Mouse (Mus musculus): ENCODE data around the gene Drg2. TPM values are rescaled to one million over a fixed set of nuclear protein-coding genes. Genes with fewer than 3 reads are reported as not detected.

Gene Drg2
- polyA plus RNA-seq, 1 experiment from 2014 or later: 117 TPM

- Histone ChIP-seq H3K9ac (replicated peaks) (no peak overlapping the region), H3K4me2 (no peak overlapping the region), H3K9me3 (no peaks in the 10 kb centered on the region), H3K36me3 (peaks cover 53% of the 10 kb centered on the region), H3K4me3 (replicated peaks) (no peak overlapping the region), H3K27me3 (no peaks in the 10 kb centered on the region), H3K27ac (no peak overlapping the region), H3K4me1 (replicated peaks) (0 out of 2 replicates have a peak, but pooled peaks cover 3% of the 10 kb centered on the region)
- WGBS: 82% methylated on average over 9 of the region's 9 CpGs
- ATAC-seq (ENCODE audit: insufficient number of reproducible peaks, insufficient read depth, low FRiP score, low TSS enrichment, low read depth): no peak
These were observed 16.4 kb downstream of the Drg2 start for GRCm38 (mm10) chr11:60470743-60471142.

- peaks cover 10% of the 10 kb centered on the region for H3K27me3 ChIP-seq
- no peak overlapping the region for H3K4me3 ChIP-seq (replicated peaks)
- ATAC-seq (ENCODE audit: insufficient number of reproducible peaks, insufficient read depth, low FRiP score, low TSS enrichment, low read depth): no peak
- no peak overlapping the region for H3K4me2 ChIP-seq
- H3K9ac ChIP-seq (replicated peaks): no peak overlapping the region
- no peaks in the 10 kb centered on the region for H3K9me3 ChIP-seq
- peaks cover 16% of the 10 kb centered on the region for H3K36me3 ChIP-seq
- 74% methylated on average over 4 of the region's 5 CpGs for WGBS
- no peak overlapping the region for H3K27ac ChIP-seq
- H3K4me1 ChIP-seq (replicated peaks): peaks cover 6% of the 10 kb centered on the region; the same call in 1 of the 2 replicates
These were observed 20.1 kb downstream of the Drg2 start for GRCm38 (mm10) chr11:60474534-60474933.

- H3K4me2 ChIP-seq: no peak overlapping the region
- H3K27me3 ChIP-seq: peaks cover 10% of the 10 kb centered on the region
- H3K9me3 ChIP-seq: no peaks in the 10 kb centered on the region
- H3K9ac ChIP-seq (replicated peaks): no peak overlapping the region
- no peak overlapping the region for H3K27ac ChIP-seq
- H3K4me1 ChIP-seq (replicated peaks): peaks cover 6% of the 10 kb centered on the region; the same call in 1 of the 2 replicates
- no peak overlapping the region for H3K4me3 ChIP-seq (replicated peaks)
- peaks cover 4% of the 10 kb centered on the region for H3K36me3 ChIP-seq
- WGBS: 82% methylated on average over 5 of the region's 5 CpGs
- ATAC-seq (ENCODE audit: insufficient number of reproducible peaks, insufficient read depth, low FRiP score, low TSS enrichment, low read depth): no peak
These were observed 21.4 kb downstream of the Drg2 start for GRCm38 (mm10) chr11:60475668-60476362.

- no peak overlapping the region for H3K9ac ChIP-seq (replicated peaks)
- ATAC-seq (ENCODE audit: insufficient number of reproducible peaks, insufficient read depth, low FRiP score, low TSS enrichment, low read depth): no peak
- no peak overlapping the region; the same call in 1 of the 2 replicates for H3K4me3 ChIP-seq (replicated peaks)
- H3K4me2 ChIP-seq: peak overlapping the region; percentile 31
- 29% methylated on average over 17 of the region's 17 CpGs for WGBS
- peaks cover 6% of the 10 kb centered on the region; the same call in 1 of the 2 replicates for H3K4me1 ChIP-seq (replicated peaks)
- H3K9me3 ChIP-seq: no peaks in the 10 kb centered on the region
- peaks cover 10% of the 10 kb centered on the region for H3K27me3 ChIP-seq
- H3K27ac ChIP-seq: no peak overlapping the region
- H3K36me3 ChIP-seq: no peaks in the 10 kb centered on the region
These were observed 23.7 kb downstream of the Drg2 start for GRCm38 (mm10) chr11:60478121-60478520.

- Histone ChIP-seq H3K4me2 (no peak overlapping the region), H3K9ac (replicated peaks) (no peak overlapping the region), H3K27ac (no peak overlapping the region), H3K4me1 (replicated peaks) (no peaks in the 10 kb centered on the region), H3K36me3 (no peaks in the 10 kb centered on the region), H3K9me3 (no peaks in the 10 kb centered on the region), H3K27me3 (no peaks in the 10 kb centered on the region), H3K4me3 (replicated peaks) (no peak overlapping the region)
- WGBS: 62% methylated on average over 3 of the region's 3 CpGs
- no peak for ATAC-seq (ENCODE audit: insufficient number of reproducible peaks, insufficient read depth, low FRiP score, low TSS enrichment, low read depth)
These were observed 31.9 kb downstream of the Drg2 start for GRCm38 (mm10) chr11:60486267-60486666.

- no peak overlapping the region for H3K4me3 ChIP-seq (replicated peaks)
- H3K9ac ChIP-seq (replicated peaks): no peak overlapping the region
- ATAC-seq (ENCODE audit: insufficient number of reproducible peaks, insufficient read depth, low FRiP score, low TSS enrichment, low read depth): no peak
- no peak overlapping the region for H3K4me2 ChIP-seq
- no peaks in the 10 kb centered on the region for H3K36me3 ChIP-seq
- H3K4me1 ChIP-seq (replicated peaks): no peaks in the 10 kb centered on the region
- no peak overlapping the region for H3K27ac ChIP-seq
- WGBS: 83% methylated on average over 5 of the region's 5 CpGs
- H3K9me3 ChIP-seq: no peaks in the 10 kb centered on the region
- H3K27me3 ChIP-seq: peaks cover 23% of the 10 kb centered on the region
These were observed 38.3 kb downstream of the Drg2 start for GRCm38 (mm10) chr11:60492726-60493125.

GRCm38 (mm10) chr11:60495692-60496091 lies 41.3 kb downstream of the Drg2 start:
- peaks cover 23% of the 10 kb centered on the region for H3K27me3 ChIP-seq
- H3K9me3 ChIP-seq: no peaks in the 10 kb centered on the region
- no peak overlapping the region for H3K4me3 ChIP-seq (replicated peaks)
- WGBS: 66% methylated on average over 2 of the region's 2 CpGs
- no peak for ATAC-seq (ENCODE audit: insufficient number of reproducible peaks, insufficient read depth, low FRiP score, low TSS enrichment, low read depth)
- no peak overlapping the region for H3K27ac ChIP-seq
- H3K4me1 ChIP-seq (replicated peaks): no peaks in the 10 kb centered on the region
- H3K9ac ChIP-seq (replicated peaks): no peak overlapping the region
- no peak overlapping the region for H3K4me2 ChIP-seq
- no peaks in the 10 kb centered on the region for H3K36me3 ChIP-seq

GRCm38 (mm10) chr11:60507281-60507680 lies 52.9 kb downstream of the Drg2 start:
- Histone ChIP-seq H3K36me3 (no peaks in the 10 kb centered on the region), H3K27ac (no peak overlapping the region), H3K9ac (replicated peaks) (no peak overlapping the region), H3K27me3 (peaks cover 44% of the 10 kb centered on the region), H3K9me3 (no peaks in the 10 kb centered on the region), H3K4me3 (replicated peaks) (no peak overlapping the region), H3K4me2 (no peak overlapping the region), H3K4me1 (replicated peaks) (peaks cover 14% of the 10 kb centered on the region)
- WGBS: 83% methylated on average over 13 of the region's 13 CpGs
- no peak for ATAC-seq (ENCODE audit: insufficient number of reproducible peaks, insufficient read depth, low FRiP score, low TSS enrichment, low read depth)

- peak overlapping the region; percentile 59 for H3K9ac ChIP-seq (replicated peaks)
- ATAC-seq (ENCODE audit: insufficient number of reproducible peaks, insufficient read depth, low FRiP score, low TSS enrichment, low read depth): peak; percentile 33; the same call in 1 of the 2 replicates
- peak overlapping the region; percentile 74 for H3K4me2 ChIP-seq
- peaks cover 14% of the 10 kb centered on the region for H3K4me1 ChIP-seq (replicated peaks)
- H3K36me3 ChIP-seq: no peaks in the 10 kb centered on the region
- peaks cover 44% of the 10 kb centered on the region for H3K27me3 ChIP-seq
- no peaks in the 10 kb centered on the region for H3K9me3 ChIP-seq
- WGBS: 4% methylated on average over 11 of the region's 11 CpGs
- H3K27ac ChIP-seq: no peak overlapping the region
- peak overlapping the region; percentile 44 for H3K4me3 ChIP-seq (replicated peaks)
These were observed 54.6 kb downstream of the Drg2 start for GRCm38 (mm10) chr11:60508950-60509349.

- Histone ChIP-seq H3K27ac (peak overlapping the region; percentile 54; the same call in 1 of the 2 replicates), H3K9ac (replicated peaks) (peak overlapping the region; percentile 59), H3K9me3 (no peaks in the 10 kb centered on the region), H3K36me3 (no peaks in the 10 kb centered on the region), H3K4me3 (replicated peaks) (peak overlapping the region; percentile 44), H3K4me2 (peak overlapping the region; percentile 74), H3K27me3 (peaks cover 44% of the 10 kb centered on the region), H3K4me1 (replicated peaks) (peaks cover 14% of the 10 kb centered on the region)
- ATAC-seq (ENCODE audit: insufficient number of reproducible peaks, insufficient read depth, low FRiP score, low TSS enrichment, low read depth): peak; percentile 61
- WGBS: 0% methylated on average over 25 of the region's 25 CpGs
These were observed 55.1 kb downstream of the Drg2 start for GRCm38 (mm10) chr11:60509500-60509899.

- no peak overlapping the region for H3K4me2 ChIP-seq
- H3K27ac ChIP-seq: no peak overlapping the region
- H3K4me3 ChIP-seq (replicated peaks): no peak overlapping the region
- H3K27me3 ChIP-seq: peaks cover 42% of the 10 kb centered on the region
- no peak for ATAC-seq (ENCODE audit: insufficient number of reproducible peaks, insufficient read depth, low FRiP score, low TSS enrichment, low read depth)
- H3K9me3 ChIP-seq: no peaks in the 10 kb centered on the region
- no peak overlapping the region for H3K9ac ChIP-seq (replicated peaks)
- no peaks in the 10 kb centered on the region for H3K36me3 ChIP-seq
- peaks cover 14% of the 10 kb centered on the region for H3K4me1 ChIP-seq (replicated peaks)
- WGBS: 76% methylated on average over 1 of the region's 1 CpGs
These were observed 57.5 kb downstream of the Drg2 start for GRCm38 (mm10) chr11:60511893-60512292.

GRCm38 (mm10) chr11:60512520-60512919 lies 58.1 kb downstream of the Drg2 start:
- Histone ChIP-seq H3K9ac (replicated peaks) (no peak overlapping the region), H3K4me2 (no peak overlapping the region), H3K4me1 (replicated peaks) (peaks cover 14% of the 10 kb centered on the region), H3K27me3 (peaks cover 36% of the 10 kb centered on the region), H3K36me3 (no peaks in the 10 kb centered on the region), H3K9me3 (no peaks in the 10 kb centered on the region), H3K4me3 (replicated peaks) (no peak overlapping the region), H3K27ac (no peak overlapping the region)
- 79% methylated on average over 2 of the region's 2 CpGs for WGBS
- ATAC-seq (ENCODE audit: insufficient number of reproducible peaks, insufficient read depth, low FRiP score, low TSS enrichment, low read depth): no peak
